Mouse (Mus musculus): ENCODE data around the gene Cpeb3. TPM values are rescaled to one million over a fixed set of nuclear protein-coding genes. Genes with fewer than 3 reads are reported as not detected.
A peak's percentile ranks its signal among the peaks of the same experiment; 100 is the strongest.
"Not testable (repeated sequence)": the region's sequence is repeated elsewhere in the genome, so short reads cannot be mapped to it uniquely, and the experiment has no call there.

Cpeb3 gene
- polyA plus RNA-seq, 1 experiment from 2014 or later: 10.1 TPM

DNA sequence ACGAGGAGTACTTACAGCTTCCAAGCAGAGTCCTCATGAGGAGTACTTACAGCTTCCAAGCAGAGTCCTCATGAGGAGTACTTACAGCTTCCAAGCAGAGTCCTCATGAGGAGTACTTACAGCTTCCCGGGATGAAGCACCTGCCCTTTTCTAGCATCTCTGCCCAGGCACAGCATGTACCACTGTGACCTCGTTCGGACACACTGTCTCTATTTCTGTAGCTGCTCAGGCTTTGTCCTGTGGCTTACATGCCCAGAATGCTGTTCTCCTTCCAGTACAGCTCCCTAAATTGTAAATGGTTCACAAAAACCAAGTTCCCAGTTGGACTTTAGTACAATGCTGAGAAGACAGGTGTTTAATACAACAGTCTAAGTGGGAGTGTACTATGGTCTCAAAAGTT, 131.1 kb downstream of the Cpeb3 start:
- ATAC-seq (ENCODE audit: low FRiP score, low TSS enrichment); H3K36me3 ChIP-seq (ENCODE audit: control insufficient read depth, insufficient read depth, low read length); H3K4me3 ChIP-seq (replicated peaks; ENCODE audit: low read depth, low read length); H3K27me3 ChIP-seq (ENCODE audit: control insufficient read depth, insufficient read depth, low read length); H3K4me1 ChIP-seq (ENCODE audit: control insufficient read depth, insufficient read depth, low read length); H3K4me2 ChIP-seq (ENCODE audit: low read length); H3K9ac ChIP-seq (replicated peaks; ENCODE audit: low read length); DNase-seq; H3K9me3 ChIP-seq (ENCODE audit: control insufficient read depth, low read length); H3K27ac ChIP-seq (replicated peaks; ENCODE audit: low read depth, low read length): not testable (repeated sequence)
- 83% methylated on average over 4 of the region's 4 CpGs for WGBS

- H3K9me3 ChIP-seq (ENCODE audit: control insufficient read depth, low read length): no peaks in the 10 kb centered on the region
- H3K4me2 ChIP-seq (ENCODE audit: low read length): no peak overlapping the region
- ATAC-seq (ENCODE audit: low FRiP score, low TSS enrichment) (no peak), DNase-seq (no peak)
- H3K9ac ChIP-seq (replicated peaks; ENCODE audit: low read length): no peak overlapping the region
- no peaks in the 10 kb centered on the region for H3K4me1 ChIP-seq (ENCODE audit: control insufficient read depth, insufficient read depth, low read length)
- H3K27me3 ChIP-seq (ENCODE audit: control insufficient read depth, insufficient read depth, low read length): no peaks in the 10 kb centered on the region
- WGBS: 87% methylated on average over 4 of the region's 4 CpGs
- H3K36me3 ChIP-seq (ENCODE audit: control insufficient read depth, insufficient read depth, low read length): no peaks in the 10 kb centered on the region
- H3K27ac ChIP-seq (replicated peaks; ENCODE audit: low read depth, low read length): no peak overlapping the region
- H3K4me3 ChIP-seq (replicated peaks; ENCODE audit: low read depth, low read length): no peak overlapping the region
Measured at GRCm38 (mm10) chr19:37076646-37077045, 131.8 kb downstream of the Cpeb3 start.

GRCm38 (mm10) chr19:37076116-37076515, 132.3 kb downstream of the Cpeb3 start:
- no peak overlapping the region for H3K27ac ChIP-seq (replicated peaks; ENCODE audit: low read depth, low read length)
- WGBS: 73% methylated on average over 2 of the region's 2 CpGs
- H3K4me3 ChIP-seq (replicated peaks; ENCODE audit: low read depth, low read length): no peak overlapping the region
- H3K4me1 ChIP-seq (ENCODE audit: control insufficient read depth, insufficient read depth, low read length): no peaks in the 10 kb centered on the region
- DNase-seq: no peak
- H3K4me2 ChIP-seq (ENCODE audit: low read length): no peak overlapping the region
- H3K27me3 ChIP-seq (ENCODE audit: control insufficient read depth, insufficient read depth, low read length): no peaks in the 10 kb centered on the region
- H3K9ac ChIP-seq (replicated peaks; ENCODE audit: low read length): no peak overlapping the region
- no peaks in the 10 kb centered on the region for H3K36me3 ChIP-seq (ENCODE audit: control insufficient read depth, insufficient read depth, low read length)
- no peaks in the 10 kb centered on the region for H3K9me3 ChIP-seq (ENCODE audit: control insufficient read depth, low read length)
- ATAC-seq (ENCODE audit: low FRiP score, low TSS enrichment): no peak

GRCm38 (mm10) chr19:37075690-37076089, 132.7 kb downstream of the Cpeb3 start:
- Histone ChIP-seq H3K27me3 (ENCODE audit: control insufficient read depth, insufficient read depth, low read length) (no peaks in the 10 kb centered on the region), H3K36me3 (ENCODE audit: control insufficient read depth, insufficient read depth, low read length) (no peaks in the 10 kb centered on the region), H3K9me3 (ENCODE audit: control insufficient read depth, low read length) (no peaks in the 10 kb centered on the region), H3K4me2 (ENCODE audit: low read length) (no peak overlapping the region), H3K27ac (replicated peaks; ENCODE audit: low read depth, low read length) (no peak overlapping the region), H3K4me3 (replicated peaks; ENCODE audit: low read depth, low read length) (no peak overlapping the region), H3K9ac (replicated peaks; ENCODE audit: low read length) (no peak overlapping the region), H3K4me1 (ENCODE audit: control insufficient read depth, insufficient read depth, low read length) (no peaks in the 10 kb centered on the region)
- ATAC-seq (ENCODE audit: low FRiP score, low TSS enrichment) (no peak), DNase-seq (no peak)
- WGBS: 79% methylated on average over 7 of the region's 7 CpGs

DNA sequence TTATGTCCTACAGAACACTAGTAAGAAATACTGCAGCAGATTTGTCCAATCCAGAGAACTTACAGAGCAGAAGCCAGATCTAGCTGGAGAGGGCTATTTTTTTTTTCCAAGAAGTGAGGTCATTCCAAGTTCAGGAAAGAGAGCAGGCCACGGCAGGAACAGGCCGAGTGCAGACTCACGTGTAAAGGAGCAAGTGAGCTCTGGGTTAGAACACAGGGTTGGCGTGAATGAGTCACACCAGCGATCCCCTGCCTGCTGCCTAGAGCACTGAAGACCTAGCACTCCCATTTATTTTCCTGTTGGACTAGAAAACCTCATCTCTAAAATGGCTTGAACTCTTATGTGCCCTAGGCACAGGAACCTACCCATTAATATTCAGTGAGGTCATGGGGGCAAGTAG, 133.7 kb downstream of the Cpeb3 start:
- WGBS: 93% methylated on average over 5 of the region's 5 CpGs

GRCm38 (mm10) chr19:37074276-37074675, 134.1 kb downstream of the Cpeb3 start:
- H3K9me3 ChIP-seq (ENCODE audit: control insufficient read depth, low read length): no peaks in the 10 kb centered on the region
- 95% methylated on average over 3 of the region's 3 CpGs for WGBS
- H3K4me2 ChIP-seq (ENCODE audit: low read length): no peak overlapping the region
- DNase-seq (no peak), ATAC-seq (ENCODE audit: low FRiP score, low TSS enrichment) (no peak)
- no peak overlapping the region for H3K27ac ChIP-seq (replicated peaks; ENCODE audit: low read depth, low read length)
- no peaks in the 10 kb centered on the region for H3K36me3 ChIP-seq (ENCODE audit: control insufficient read depth, insufficient read depth, low read length)
- H3K9ac ChIP-seq (replicated peaks; ENCODE audit: low read length): no peak overlapping the region
- no peaks in the 10 kb centered on the region for H3K27me3 ChIP-seq (ENCODE audit: control insufficient read depth, insufficient read depth, low read length)
- no peak overlapping the region for H3K4me3 ChIP-seq (replicated peaks; ENCODE audit: low read depth, low read length)
- no peaks in the 10 kb centered on the region for H3K4me1 ChIP-seq (ENCODE audit: control insufficient read depth, insufficient read depth, low read length)

More for the DNA sequence above, 133.7 kb downstream of the Cpeb3 start:
- H3K27ac ChIP-seq (replicated peaks; ENCODE audit: low read depth, low read length): no peak overlapping the region
- no peak overlapping the region for H3K9ac ChIP-seq (replicated peaks; ENCODE audit: low read length)
- H3K9me3 ChIP-seq (ENCODE audit: control insufficient read depth, low read length): no peaks in the 10 kb centered on the region
- ATAC-seq (ENCODE audit: low FRiP score, low TSS enrichment): no peak
- H3K36me3 ChIP-seq (ENCODE audit: control insufficient read depth, insufficient read depth, low read length): no peaks in the 10 kb centered on the region
- no peak overlapping the region for H3K4me2 ChIP-seq (ENCODE audit: low read length)
- DNase-seq: no peak
- H3K27me3 ChIP-seq (ENCODE audit: control insufficient read depth, insufficient read depth, low read length): no peaks in the 10 kb centered on the region
- H3K4me3 ChIP-seq (replicated peaks; ENCODE audit: low read depth, low read length): no peak overlapping the region
- H3K4me1 ChIP-seq (ENCODE audit: control insufficient read depth, insufficient read depth, low read length): no peaks in the 10 kb centered on the region

DNA sequence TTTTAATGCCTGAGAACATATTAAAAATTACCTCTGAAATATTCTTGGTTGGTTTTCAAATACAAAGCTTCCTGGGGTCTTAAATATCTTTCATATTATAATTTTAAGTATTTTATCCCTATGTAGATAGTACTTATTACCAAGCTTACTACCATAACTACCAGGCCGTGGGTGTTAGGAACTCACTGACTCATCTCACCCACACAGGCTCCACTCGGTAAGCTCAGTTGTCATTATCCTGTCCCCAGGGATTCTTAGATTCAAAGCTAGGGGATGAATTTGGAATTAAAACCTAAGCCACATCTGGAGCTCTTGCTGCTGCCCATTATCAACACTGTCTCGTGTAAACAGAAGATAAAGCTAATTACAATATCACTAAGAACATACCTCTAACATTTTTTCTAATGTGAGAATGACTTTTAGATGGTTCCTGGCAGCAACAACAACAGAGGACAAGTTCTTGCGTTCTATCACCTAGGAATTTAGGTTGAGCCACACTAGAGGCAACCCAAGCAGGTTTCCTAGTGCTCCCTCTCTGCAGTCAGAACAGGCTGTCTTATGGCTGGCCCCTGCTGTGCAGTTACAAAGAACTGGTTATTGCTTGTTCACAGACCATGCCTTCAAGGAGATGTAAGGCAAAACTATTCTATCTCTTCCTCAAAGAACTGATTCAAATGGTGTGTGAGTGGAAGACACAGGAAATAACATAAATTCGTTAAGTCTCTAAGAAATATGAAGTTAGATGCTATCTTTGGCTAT, 135.4 kb downstream of the Cpeb3 start:
- Histone ChIP-seq H3K9me3 (ENCODE audit: control insufficient read depth, low read length) (no peaks in the 10 kb centered on the region), H3K4me3 (replicated peaks; ENCODE audit: low read depth, low read length) (no peak overlapping the region), H3K9ac (replicated peaks; ENCODE audit: low read length) (no peak overlapping the region), H3K4me1 (ENCODE audit: control insufficient read depth, insufficient read depth, low read length) (no peaks in the 10 kb centered on the region), H3K27me3 (ENCODE audit: control insufficient read depth, insufficient read depth, low read length) (no peaks in the 10 kb centered on the region), H3K4me2 (ENCODE audit: low read length) (no peak overlapping the region), H3K27ac (replicated peaks; ENCODE audit: low read depth, low read length) (no peak overlapping the region), H3K36me3 (ENCODE audit: control insufficient read depth, insufficient read depth, low read length) (no peaks in the 10 kb centered on the region)
- 44% methylated on average over 5 of the region's 5 CpGs for WGBS
- ATAC-seq (ENCODE audit: low FRiP score, low TSS enrichment) (no peak), DNase-seq (peak; percentile 21)

- Histone ChIP-seq H3K27ac (replicated peaks; ENCODE audit: low read depth, low read length) (no peak overlapping the region), H3K4me1 (ENCODE audit: control insufficient read depth, insufficient read depth, low read length) (no peaks in the 10 kb centered on the region), H3K4me3 (replicated peaks; ENCODE audit: low read depth, low read length) (no peak overlapping the region), H3K27me3 (ENCODE audit: control insufficient read depth, insufficient read depth, low read length) (no peaks in the 10 kb centered on the region), H3K9me3 (ENCODE audit: control insufficient read depth, low read length) (no peaks in the 10 kb centered on the region), H3K36me3 (ENCODE audit: control insufficient read depth, insufficient read depth, low read length) (no peaks in the 10 kb centered on the region), H3K4me2 (ENCODE audit: low read length) (no peak overlapping the region), H3K9ac (replicated peaks; ENCODE audit: low read length) (no peak overlapping the region)
- DNase-seq (no peak), ATAC-seq (ENCODE audit: low FRiP score, low TSS enrichment) (no peak)
- 86% methylated on average over 4 of the region's 4 CpGs for WGBS
Measured at GRCm38 (mm10) chr19:37069243-37069642, 139.2 kb downstream of the Cpeb3 start.

GRCm38 (mm10) chr19:37060078-37060477, 148.3 kb downstream of the Cpeb3 start:
- no peak for DNase-seq
- Histone ChIP-seq H3K27ac (replicated peaks; ENCODE audit: low read depth, low read length) (no peak overlapping the region), H3K4me3 (replicated peaks; ENCODE audit: low read depth, low read length) (no peak overlapping the region), H3K36me3 (ENCODE audit: control insufficient read depth, insufficient read depth, low read length) (no peaks in the 10 kb centered on the region), H3K4me2 (ENCODE audit: low read length) (no peak overlapping the region), H3K9me3 (ENCODE audit: control insufficient read depth, low read length) (no peaks in the 10 kb centered on the region), H3K27me3 (ENCODE audit: control insufficient read depth, insufficient read depth, low read length) (no peaks in the 10 kb centered on the region), H3K4me1 (ENCODE audit: control insufficient read depth, insufficient read depth, low read length) (no peaks in the 10 kb centered on the region), H3K9ac (replicated peaks; ENCODE audit: low read length) (no peak overlapping the region)
- no peak for ATAC-seq (ENCODE audit: low FRiP score, low TSS enrichment)
- 92% methylated on average over 4 of the region's 4 CpGs for WGBS

Measured in midbrain, embryonic 14.5 days (tissue).